Mouse (Mus musculus): Measurements from ENCODE around the gene Nxf1. TPM values are rescaled to one million over a fixed set of nuclear protein-coding genes. Genes with fewer than 3 reads are reported as not detected.

The Nxf1 gene
- polyA plus RNA-seq, 1 experiment from 2014 or later, result 263 TPM

Other genes starting within 250 kb of the Nxf1 start
- not detected for gene Slc22a8, start 165.8 kb upstream of the Nxf1 start, polyA plus RNA-seq (2017; shearing (Covaris generic))
- gene Slc22a6, start 139.0 kb upstream of the Nxf1 start, polyA plus RNA-seq (2017; shearing (Covaris generic)), result not detected
- not detected for gene Chrm1, start 93.3 kb upstream of the Nxf1 start, polyA plus RNA-seq (2017; shearing (Covaris generic))
- 136 TPM for gene Slc3a2, start 33.7 kb upstream of the Nxf1 start, polyA plus RNA-seq (2017; shearing (Covaris generic))
- gene Wdr74, start 21.2 kb upstream of the Nxf1 start, polyA plus RNA-seq (2017; shearing (Covaris generic)), result 83.3 TPM
- 1.5 TPM for gene 1700092M07Rik, start 16.4 kb upstream of the Nxf1 start, polyA plus RNA-seq (2017; shearing (Covaris generic))
- 164 TPM for gene Stx5a, start 15.7 kb upstream of the Nxf1 start, polyA plus RNA-seq (2017; shearing (Covaris generic))
- 104 TPM for gene Tmem223, start 13.9 kb downstream of the Nxf1 start, polyA plus RNA-seq (2017; shearing (Covaris generic))
- 161 TPM for gene Tmem179b, start 17.4 kb downstream of the Nxf1 start, polyA plus RNA-seq (2017; shearing (Covaris generic))
- 18.0 TPM for gene Taf6l, start 29.3 kb downstream of the Nxf1 start, polyA plus RNA-seq (2017; shearing (Covaris generic))
- 150 TPM for gene Polr2g, start 41.5 kb downstream of the Nxf1 start, polyA plus RNA-seq (2017; shearing (Covaris generic))
- 1.6 TPM for gene Zbtb3, start 45.5 kb downstream of the Nxf1 start, polyA plus RNA-seq (2017; shearing (Covaris generic))
- 39.7 TPM for gene Ttc9c, start 62.3 kb downstream of the Nxf1 start, polyA plus RNA-seq (2017; shearing (Covaris generic))
- 13.3 TPM for gene Hnrnpul2, start 62.9 kb downstream of the Nxf1 start, polyA plus RNA-seq (2017; shearing (Covaris generic))
- gene AC129217.1, start 72.7 kb downstream of the Nxf1 start, polyA plus RNA-seq (2017; shearing (Covaris generic)), result 1.7 TPM
- 86.8 TPM for gene Bscl2, start 80.4 kb downstream of the Nxf1 start, polyA plus RNA-seq (2017; shearing (Covaris generic))
- gene Gng3, start 82.1 kb downstream of the Nxf1 start, polyA plus RNA-seq (2017; shearing (Covaris generic)), result 0.13 TPM
- gene Lrrn4cl, start 93.7 kb downstream of the Nxf1 start, polyA plus RNA-seq (2017; shearing (Covaris generic)), result 0.12 TPM
- 169 TPM for gene Ubxn1, start 114.4 kb downstream of the Nxf1 start, polyA plus RNA-seq (2017; shearing (Covaris generic))
- 77.7 TPM for gene Uqcc3, start 123.8 kb downstream of the Nxf1 start, polyA plus RNA-seq (2017; shearing (Covaris generic))
- 85.0 TPM for gene Lbhd1, start 126.7 kb downstream of the Nxf1 start, polyA plus RNA-seq (2017; shearing (Covaris generic))
- not detected for gene Gm49403, start 126.9 kb downstream of the Nxf1 start, polyA plus RNA-seq (2017; shearing (Covaris generic))
- gene 1810009A15Rik, start 131.8 kb downstream of the Nxf1 start, polyA plus RNA-seq (2017; shearing (Covaris generic)), result 54.2 TPM
- gene Gm49416, start 131.9 kb downstream of the Nxf1 start, polyA plus RNA-seq (2017; shearing (Covaris generic)), result not detected
- gene Ints5, start 135.9 kb downstream of the Nxf1 start, polyA plus RNA-seq (2017; shearing (Covaris generic)), result 36.7 TPM
- 119 TPM for gene Ganab, start 141.0 kb downstream of the Nxf1 start, polyA plus RNA-seq (2017; shearing (Covaris generic))
- gene B3gat3, start 163.3 kb downstream of the Nxf1 start, polyA plus RNA-seq (2017; shearing (Covaris generic)), result 57.2 TPM
- 7.8 TPM for gene Rom1, start 172.3 kb downstream of the Nxf1 start, polyA plus RNA-seq (2017; shearing (Covaris generic))
- gene Eml3, start 172.5 kb downstream of the Nxf1 start, polyA plus RNA-seq (2017; shearing (Covaris generic)), result 86.7 TPM
- 250 TPM for gene Mta2, start 184.8 kb downstream of the Nxf1 start, polyA plus RNA-seq (2017; shearing (Covaris generic))
- 38.1 TPM for gene Tut1, start 196.8 kb downstream of the Nxf1 start, polyA plus RNA-seq (2017; shearing (Covaris generic))
- 294 TPM for gene Eef1g, start 210.0 kb downstream of the Nxf1 start, polyA plus RNA-seq (2017; shearing (Covaris generic))
- 46.1 TPM for gene Ahnak, start 232.2 kb downstream of the Nxf1 start, polyA plus RNA-seq (2017; shearing (Covaris generic))